8 mouse cellular contexts compared by ENCODE assay signal in the genomic region with DNA sequence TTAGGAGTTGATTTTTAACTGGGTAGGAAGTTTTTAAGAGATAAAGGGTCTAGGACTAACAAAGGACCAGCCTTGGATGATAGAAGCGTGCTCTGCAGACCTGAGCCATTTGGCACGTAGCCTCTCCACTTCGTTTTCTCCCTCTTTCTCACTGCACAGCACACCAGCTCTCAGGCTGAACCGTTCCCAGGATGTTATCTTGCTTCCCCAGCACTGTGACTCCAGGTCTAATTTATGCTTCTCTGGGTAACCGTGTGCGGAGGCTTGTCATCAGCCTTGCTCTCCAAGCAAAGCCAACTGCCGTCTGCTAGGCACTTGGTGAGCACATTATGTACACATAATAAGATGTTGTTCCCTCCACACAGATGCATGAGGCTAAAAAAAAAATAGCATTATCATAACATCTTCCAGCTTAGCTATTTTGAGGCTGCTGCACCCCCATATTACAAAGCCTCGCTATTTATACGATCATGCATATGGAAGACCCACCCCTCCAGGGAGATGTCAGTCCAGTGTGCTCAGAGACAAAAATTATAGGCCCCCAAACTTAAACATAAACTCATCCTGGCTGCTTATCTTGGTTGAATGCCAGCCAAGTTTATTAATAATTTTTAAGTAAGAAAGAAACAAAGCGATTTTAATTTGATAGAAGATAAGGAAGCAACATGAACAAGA.
DNase-seq lines count a peak whose midpoint lies in the region; ATAC-seq and TF ChIP-seq lines count a peak whose summit lies in the region.
"Had no signal": no experiment of that assay in that cellular context is flagged by ENCODE, and none has a peak within 500 bp of the region (broad histone marks: within the 10 kb centered on the region; RNA-seq: fewer than 3 reads in every experiment).

No protein-coding gene starts in this region.

- H3K27ac ChIP-seq in lung, embryonic 16.5 days (ENCODE audit: low read length) = peak overlapping the region; percentile 2; the same call in 1 of the 2 replicates
- no peak overlapping the region for H3K27ac ChIP-seq in heart, postnatal 0 days (ENCODE audit: low read depth)
- no peak overlapping the region for H3K27ac ChIP-seq in stomach, postnatal 0 days (replicated peaks)
- H3K27ac ChIP-seq in intestine, embryonic 16.5 days (ENCODE audit: low read length) = no peak overlapping the region

- WGBS in lung, embryonic 16.5 days = 24% methylated on average over 10 of the region's 10 CpGs
- WGBS in heart, postnatal 0 days = 18% methylated on average over 10 of the region's 10 CpGs
- 39% methylated on average over 10 of the region's 10 CpGs for WGBS in stomach, postnatal 0 days
- 35% methylated on average over 10 of the region's 10 CpGs for WGBS in intestine, embryonic 16.5 days

- H3K9ac ChIP-seq in lung, embryonic 16.5 days (ENCODE audit: low read length) = no peak overlapping the region
- H3K9ac ChIP-seq in heart, postnatal 0 days (replicated peaks; ENCODE audit: low read depth, low read length) = no peak overlapping the region
- no peak overlapping the region for H3K9ac ChIP-seq in stomach, postnatal 0 days (ENCODE audit: low read length)
- H3K9ac ChIP-seq in intestine, embryonic 16.5 days (ENCODE audit: low read depth, low read length) = no peak overlapping the region

- DNase-seq in lung, postnatal 10 days = no peak
- peak; percentile 20 for DNase-seq in heart, postnatal 0 days (ENCODE audit: low spot score)
- DNase-seq in liver = peak; percentile 7
- peak; percentile 17 for DNase-seq in stomach, postnatal 0 days (ENCODE audit: low spot score)
- no peak for DNase-seq in testis, postnatal 10 days (ENCODE audit: low spot score)

- no peak overlapping the region for H3K4me3 ChIP-seq in lung, embryonic 16.5 days (ENCODE audit: low read length)
- H3K4me3 ChIP-seq in heart, postnatal 0 days (ENCODE audit: low read depth, low read length) = no peak overlapping the region
- H3K4me3 ChIP-seq in stomach, postnatal 0 days (ENCODE audit: low read depth, low read length) = no peak overlapping the region
- no peak overlapping the region for H3K4me3 ChIP-seq in intestine, embryonic 16.5 days (ENCODE audit: low read length)

- TF ChIP-seq CTCF in heart, postnatal 0 days (IDR thresholded peaks at IDR 0.05; ENCODE audit: low read depth) = no peak
- TF ChIP-seq CTCF in stomach, postnatal 0 days (IDR thresholded peaks at IDR 0.05; ENCODE audit: low read depth) = no peak

- H3K27me3 ChIP-seq in lung, embryonic 16.5 days (ENCODE audit: control insufficient read depth, insufficient read depth, low read depth, low read length) = no peaks in the 10 kb centered on the region
- H3K27me3 ChIP-seq in heart, postnatal 0 days (ENCODE audit: control insufficient read depth, insufficient read depth, low read length) = no peaks in the 10 kb centered on the region
- H3K27me3 ChIP-seq in stomach, postnatal 0 days (ENCODE audit: control insufficient read depth, insufficient read depth, low read length) = no peaks in the 10 kb centered on the region
- no peaks in the 10 kb centered on the region for H3K27me3 ChIP-seq in intestine, embryonic 16.5 days (replicated peaks; ENCODE audit: control insufficient read depth, insufficient read depth, low read length)

- no peak for TF ChIP-seq EP300 in heart, postnatal 0 days (IDR thresholded peaks at IDR 0.05; ENCODE audit: low read depth)
- TF ChIP-seq EP300 in stomach, postnatal 0 days (optimal IDR thresholded peaks at IDR 0.05) = no peak

- no peaks in the 10 kb centered on the region for H3K9me3 ChIP-seq in lung, embryonic 16.5 days (ENCODE audit: control insufficient read depth, low read length)
- H3K9me3 ChIP-seq in heart, postnatal 0 days (replicated peaks; ENCODE audit: control insufficient read depth, low read length) = no peaks in the 10 kb centered on the region
- no peaks in the 10 kb centered on the region for H3K9me3 ChIP-seq in stomach, postnatal 0 days (ENCODE audit: control insufficient read depth, low read length)
- H3K9me3 ChIP-seq in intestine, embryonic 16.5 days (ENCODE audit: control insufficient read depth, low read length) = no peaks in the 10 kb centered on the region

- peaks cover 7% of the 10 kb centered on the region for H3K4me1 ChIP-seq in lung, embryonic 16.5 days (replicated peaks; ENCODE audit: control insufficient read depth, insufficient read depth, low read length)
- peaks cover 11% of the 10 kb centered on the region for H3K4me1 ChIP-seq in heart, postnatal 0 days (ENCODE audit: control insufficient read depth, insufficient read depth)
- H3K4me1 ChIP-seq in stomach, postnatal 0 days (replicated peaks; ENCODE audit: control insufficient read depth, insufficient read depth) = no peaks in the 10 kb centered on the region
- H3K4me1 ChIP-seq in intestine, embryonic 16.5 days (ENCODE audit: control insufficient read depth, insufficient read depth, low read length) = peaks cover 3% of the 10 kb centered on the region; the same call in 1 of the 2 replicates

- peak; percentile 74 for ATAC-seq in lung, embryonic 16.5 days (ENCODE audit: low read depth)
- peak; percentile 55; the same call in 1 of the 2 replicates for ATAC-seq in heart, postnatal 0 days (ENCODE audit: insufficient read depth, low read depth)
- ATAC-seq in stomach, postnatal 0 days (ENCODE audit: low FRiP score, low TSS enrichment) = no peak
- ATAC-seq in intestine, embryonic 16.5 days = no peak
- ATAC-seq: inflammation-experienced regulatory T-cells, adult 6 months had no signal

- no peak overlapping the region for H3K4me2 ChIP-seq in lung, embryonic 16.5 days (ENCODE audit: low read depth, low read length)
- H3K4me2 ChIP-seq in heart, postnatal 0 days (ENCODE audit: low read depth, low read length) = no peak overlapping the region
- H3K4me2 ChIP-seq in stomach, postnatal 0 days (replicated peaks; ENCODE audit: low read depth) = no peak overlapping the region
- no peak overlapping the region for H3K4me2 ChIP-seq in intestine, embryonic 16.5 days (ENCODE audit: low read depth, low read length)

- H3K36me3 ChIP-seq in lung, embryonic 16.5 days (ENCODE audit: control insufficient read depth, insufficient read depth, low read length) = no peaks in the 10 kb centered on the region
- H3K36me3 ChIP-seq in heart, postnatal 0 days (replicated peaks; ENCODE audit: control insufficient read depth, insufficient read depth, low read length) = no peaks in the 10 kb centered on the region
- H3K36me3 ChIP-seq in stomach, postnatal 0 days (ENCODE audit: control insufficient read depth, insufficient read depth, low read length) = no peaks in the 10 kb centered on the region
- no peaks in the 10 kb centered on the region for H3K36me3 ChIP-seq in intestine, embryonic 16.5 days (ENCODE audit: control insufficient read depth, insufficient read depth, low read length)

Comparison
In these comparisons a context has a peak if more than half of its experiments do, and no peak if none do; other contexts are left out.
1. ATAC-seq: peak in lung, embryonic 16.5 days (single experiment) and heart, postnatal 0 days (single experiment); none in stomach, postnatal 0 days (single experiment) and intestine, embryonic 16.5 days (single experiment).
2. DNase-seq: peak in heart, postnatal 0 days (single experiment), liver (single experiment) and stomach, postnatal 0 days (single experiment); none in lung, postnatal 10 days (single experiment) and testis, postnatal 10 days (single experiment).